Mouse (Mus musculus): ENCODE results near the gene Olfr67. TPM values are rescaled to one million over a fixed set of nuclear protein-coding genes. Genes with fewer than 3 reads are reported as not detected.
"Not testable (repeated sequence)": the region's sequence is repeated elsewhere in the genome, so short reads cannot be mapped to it uniquely, and the experiment has no call there.

The Olfr67 gene
- polyA plus RNA-seq (2011; ENCODE audit: insufficient read depth, insufficient read length, low read depth, missing spikeins): not detected in 2 replicates

DNA sequence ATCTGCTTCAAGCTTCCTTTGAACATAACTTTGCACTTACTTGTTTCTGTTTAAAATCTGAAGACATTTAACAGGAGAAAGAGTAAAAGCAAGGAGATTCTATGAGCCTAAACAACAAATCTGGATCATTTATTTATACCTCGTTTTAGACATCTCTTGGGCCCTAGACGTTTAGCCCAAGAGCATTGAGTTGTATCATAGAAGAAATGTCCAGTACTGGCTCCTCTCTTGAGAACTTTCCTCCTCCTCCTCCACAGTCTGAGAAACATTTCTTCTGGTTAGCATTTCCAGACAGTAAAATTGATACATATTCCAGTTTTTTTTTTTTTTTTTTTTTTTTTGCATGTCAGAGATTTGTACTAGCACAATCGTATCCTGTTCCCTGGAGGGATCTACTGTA, at the start of gene Olfr67:
Gene Olfr67 (minus strand): TSS at position 101 of the 400 bp plus-strand sequence.
- Histone ChIP-seq H3K36me3 (ENCODE audit: control insufficient read depth, insufficient read depth, low read length, poor library complexity, severe bottlenecking) (no peaks in the 10 kb centered on the region), H3K9ac (ENCODE audit: low read depth, poor library complexity, severe bottlenecking) (no peak within 1 kb of the TSS), H3K27me3 (ENCODE audit: control insufficient read depth, insufficient read depth, low read length, poor library complexity, severe bottlenecking) (no peaks in the 10 kb centered on the region), H3K27ac (ENCODE audit: insufficient read depth, low read length) (no peak within 1 kb of the TSS), H3K4me1 (ENCODE audit: control insufficient read depth, insufficient read depth, low read length) (no peaks in the 10 kb centered on the region), H3K4me3 (ENCODE audit: low read depth, low read length) (no peak within 1 kb of the TSS), H3K9me3 (replicated peaks; ENCODE audit: control insufficient read depth, insufficient read depth, low read length, poor library complexity, severe bottlenecking) (no peaks in the 10 kb centered on the region)
- TF ChIP-seq CTCF (IDR thresholded peaks at IDR 0.05; ENCODE audit: low read depth, low read length) (no peak), EP300 (IDR thresholded peaks at IDR 0.05; ENCODE audit: insufficient read depth, low read depth, low read length) (no peak), POLR2A (IDR thresholded peaks at IDR 0.05; ENCODE audit: insufficient read depth, low read length) (no peak)

DNA sequence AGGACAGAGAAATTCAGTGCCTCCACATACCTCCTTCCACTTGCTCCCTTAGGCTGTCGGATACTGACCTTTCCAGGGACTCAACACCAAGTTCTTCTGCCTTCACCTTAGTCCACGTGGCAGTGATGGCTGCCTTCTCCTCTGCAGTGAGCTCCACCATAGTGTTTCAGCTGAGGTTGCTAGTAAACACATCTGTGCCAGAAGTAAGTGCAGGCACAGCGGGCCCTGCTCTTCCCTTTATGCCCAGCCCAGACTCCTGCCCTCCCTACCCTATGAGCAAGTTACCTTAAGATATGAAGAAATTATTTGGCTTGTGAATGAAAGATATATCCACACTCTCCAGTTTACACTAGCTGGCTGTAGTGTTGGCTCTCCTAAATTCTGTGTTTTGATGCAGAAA, 48.6 kb upstream of the Olfr67 start, which contains the start of gene Hbb-bh2:
Gene Hbb-bh2 (minus strand): TSS at position 253 of the 400 bp plus-strand sequence.
- Histone ChIP-seq H3K9me3 (replicated peaks; ENCODE audit: control insufficient read depth, insufficient read depth, low read length, poor library complexity, severe bottlenecking) (no peaks in the 10 kb centered on the region), H3K36me3 (ENCODE audit: control insufficient read depth, insufficient read depth, low read length, poor library complexity, severe bottlenecking) (no peaks in the 10 kb centered on the region), H3K4me3 (ENCODE audit: low read depth, low read length) (no peak within 1 kb of the TSS), H3K27ac (ENCODE audit: insufficient read depth, low read length) (no peak within 1 kb of the TSS), H3K9ac (ENCODE audit: low read depth, poor library complexity, severe bottlenecking) (no peak within 1 kb of the TSS), H3K4me1 (ENCODE audit: control insufficient read depth, insufficient read depth, low read length) (no peaks in the 10 kb centered on the region), H3K27me3 (ENCODE audit: control insufficient read depth, insufficient read depth, low read length, poor library complexity, severe bottlenecking) (no peaks in the 10 kb centered on the region)
- no peak for TF ChIP-seq CTCF (IDR thresholded peaks at IDR 0.05; ENCODE audit: low read depth, low read length)
- no peak for TF ChIP-seq EP300 (IDR thresholded peaks at IDR 0.05; ENCODE audit: insufficient read depth, low read depth, low read length)
- TF ChIP-seq POLR2A (IDR thresholded peaks at IDR 0.05; ENCODE audit: insufficient read depth, low read length): no peak

DNA sequence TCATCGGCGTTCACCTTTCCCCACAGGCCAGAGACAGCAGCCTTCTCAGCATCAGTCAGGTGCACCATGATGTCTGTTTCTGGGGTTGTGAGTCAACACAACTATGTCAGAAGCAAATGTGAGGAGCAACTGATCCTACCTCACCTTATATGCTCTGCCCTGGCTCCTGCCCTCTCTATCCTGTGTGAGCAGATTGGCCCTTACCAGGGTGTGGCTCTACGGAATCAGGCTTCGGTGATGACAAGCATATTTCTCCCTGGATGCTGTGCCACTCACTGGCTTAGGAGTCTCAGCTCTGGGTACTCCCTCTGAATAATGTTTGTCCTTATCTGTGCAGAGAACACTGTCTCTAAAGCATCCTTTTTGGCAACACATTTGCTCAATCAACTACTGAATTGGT, 36.2 kb upstream of the Olfr67 start, which contains the start of gene Hbb-bs:
Gene Hbb-bs (minus strand): TSS at position 289 of the 400 bp plus-strand sequence.
- Histone ChIP-seq H3K9ac (ENCODE audit: low read depth, poor library complexity, severe bottlenecking) (no peak within 1 kb of the TSS), H3K4me1 (ENCODE audit: control insufficient read depth, insufficient read depth, low read length) (no peaks in the 10 kb centered on the region), H3K27me3 (ENCODE audit: control insufficient read depth, insufficient read depth, low read length, poor library complexity, severe bottlenecking) (no peaks in the 10 kb centered on the region), H3K4me3 (ENCODE audit: low read depth, low read length) (no peak within 1 kb of the TSS), H3K27ac (ENCODE audit: insufficient read depth, low read length) (no peak within 1 kb of the TSS), H3K9me3 (replicated peaks; ENCODE audit: control insufficient read depth, insufficient read depth, low read length, poor library complexity, severe bottlenecking) (no peaks in the 10 kb centered on the region), H3K36me3 (ENCODE audit: control insufficient read depth, insufficient read depth, low read length, poor library complexity, severe bottlenecking) (no peaks in the 10 kb centered on the region)
- no peak for TF ChIP-seq EP300 (IDR thresholded peaks at IDR 0.05; ENCODE audit: insufficient read depth, low read depth, low read length)
- no peak for TF ChIP-seq POLR2A (IDR thresholded peaks at IDR 0.05; ENCODE audit: insufficient read depth, low read length)
- TF ChIP-seq CTCF (IDR thresholded peaks at IDR 0.05; ENCODE audit: low read depth, low read length): no peak

- not testable (repeated sequence) for H3K9ac ChIP-seq (ENCODE audit: low read depth, poor library complexity, severe bottlenecking); H3K27ac ChIP-seq (ENCODE audit: insufficient read depth, low read length); H3K36me3 ChIP-seq (ENCODE audit: control insufficient read depth, insufficient read depth, low read length, poor library complexity, severe bottlenecking); H3K27me3 ChIP-seq (ENCODE audit: control insufficient read depth, insufficient read depth, low read length, poor library complexity, severe bottlenecking); H3K9me3 ChIP-seq (replicated peaks; ENCODE audit: control insufficient read depth, insufficient read depth, low read length, poor library complexity, severe bottlenecking); H3K4me1 ChIP-seq (ENCODE audit: control insufficient read depth, insufficient read depth, low read length); H3K4me3 ChIP-seq (ENCODE audit: low read depth, low read length)
Observed at GRCm38 (mm10) chr7:103827139-103827538, 35.5 kb upstream of the Olfr67 start.

DNA sequence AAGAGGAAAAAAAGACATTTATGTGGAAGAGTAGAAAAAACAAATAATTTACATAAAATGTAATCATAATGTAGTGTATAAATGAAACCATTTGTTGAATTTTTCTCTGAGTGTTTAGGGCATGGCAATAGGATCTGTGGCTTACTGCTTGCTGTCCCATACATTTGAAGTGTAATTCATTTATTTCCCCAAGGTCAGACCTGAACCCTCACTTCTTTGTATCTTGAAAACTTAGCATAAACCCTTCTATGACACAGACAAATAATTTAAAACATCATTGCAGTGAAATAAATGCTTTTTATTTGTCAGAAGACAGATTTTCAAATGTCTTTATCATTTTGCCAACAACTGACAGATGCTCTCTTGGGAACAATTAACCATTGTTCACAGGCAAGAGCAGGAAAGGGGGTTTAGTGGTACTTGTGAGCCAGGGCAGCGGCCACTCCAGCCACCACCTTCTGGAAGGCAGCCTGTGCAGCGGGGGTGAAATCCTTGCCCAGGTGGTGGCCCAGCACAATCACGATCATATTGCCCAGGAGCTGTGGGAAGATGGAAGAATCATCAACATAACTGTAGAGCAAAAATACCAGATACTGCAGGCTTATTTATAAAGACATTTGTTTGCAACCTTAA, 34.8 kb upstream of the Olfr67 start:
- H3K4me3 ChIP-seq (ENCODE audit: low read depth, low read length): no peak overlapping the region
- no peak for TF ChIP-seq CTCF (IDR thresholded peaks at IDR 0.05; ENCODE audit: low read depth, low read length)
- TF ChIP-seq POLR2A (IDR thresholded peaks at IDR 0.05; ENCODE audit: insufficient read depth, low read length): no peak
- no peak for TF ChIP-seq EP300 (IDR thresholded peaks at IDR 0.05; ENCODE audit: insufficient read depth, low read depth, low read length)
- no peaks in the 10 kb centered on the region for H3K4me1 ChIP-seq (ENCODE audit: control insufficient read depth, insufficient read depth, low read length)
- H3K36me3 ChIP-seq (ENCODE audit: control insufficient read depth, insufficient read depth, low read length, poor library complexity, severe bottlenecking): no peaks in the 10 kb centered on the region
- no peak overlapping the region for H3K9ac ChIP-seq (ENCODE audit: low read depth, poor library complexity, severe bottlenecking)
- H3K9me3 ChIP-seq (replicated peaks; ENCODE audit: control insufficient read depth, insufficient read depth, low read length, poor library complexity, severe bottlenecking): no peaks in the 10 kb centered on the region
- H3K27ac ChIP-seq (ENCODE audit: insufficient read depth, low read length): no peak overlapping the region
- H3K27me3 ChIP-seq (ENCODE audit: control insufficient read depth, insufficient read depth, low read length, poor library complexity, severe bottlenecking): no peaks in the 10 kb centered on the region

- Histone ChIP-seq H3K36me3 (ENCODE audit: control insufficient read depth, insufficient read depth, low read length, poor library complexity, severe bottlenecking) (no peaks in the 10 kb centered on the region), H3K9me3 (replicated peaks; ENCODE audit: control insufficient read depth, insufficient read depth, low read length, poor library complexity, severe bottlenecking) (no peaks in the 10 kb centered on the region), H3K9ac (ENCODE audit: low read depth, poor library complexity, severe bottlenecking) (no peak overlapping the region), H3K27me3 (ENCODE audit: control insufficient read depth, insufficient read depth, low read length, poor library complexity, severe bottlenecking) (no peaks in the 10 kb centered on the region), H3K27ac (ENCODE audit: insufficient read depth, low read length) (no peak overlapping the region), H3K4me1 (ENCODE audit: control insufficient read depth, insufficient read depth, low read length) (no peaks in the 10 kb centered on the region), H3K4me3 (ENCODE audit: low read depth, low read length) (no peak overlapping the region)
- TF ChIP-seq CTCF (IDR thresholded peaks at IDR 0.05; ENCODE audit: low read depth, low read length): no peak
- TF ChIP-seq POLR2A (IDR thresholded peaks at IDR 0.05; ENCODE audit: insufficient read depth, low read length): no peak
- no peak for TF ChIP-seq EP300 (IDR thresholded peaks at IDR 0.05; ENCODE audit: insufficient read depth, low read depth, low read length)
Observed at GRCm38 (mm10) chr7:103825536-103826254, 34.1 kb upstream of the Olfr67 start.
